Mouse (Mus musculus) liver, adult 10 weeks (tissue): Measurements from ENCODE around the gene 1700011L22Rik. TPM values are rescaled to one million over a fixed set of nuclear protein-coding genes. Genes with fewer than 3 reads are reported as not detected.

Experiments used
- polyA plus RNA-seq: library from polyadenylated mRNA; stranded (reverse); fragments of 350-450 nt; fragmentation: Illumina TruSeq; extraction: RNeasy Lipid Tissue Mini Kit (QIAGEN cat#74804); gene quantifications from one replicate; pipeline ENCODE4 v1.2.3, GENCODE M21; 2014; ENCODE audit warnings: low read depth, low replicate concordance

Gene 1700011L22Rik
- polyA plus RNA-seq: not detected

DNA sequence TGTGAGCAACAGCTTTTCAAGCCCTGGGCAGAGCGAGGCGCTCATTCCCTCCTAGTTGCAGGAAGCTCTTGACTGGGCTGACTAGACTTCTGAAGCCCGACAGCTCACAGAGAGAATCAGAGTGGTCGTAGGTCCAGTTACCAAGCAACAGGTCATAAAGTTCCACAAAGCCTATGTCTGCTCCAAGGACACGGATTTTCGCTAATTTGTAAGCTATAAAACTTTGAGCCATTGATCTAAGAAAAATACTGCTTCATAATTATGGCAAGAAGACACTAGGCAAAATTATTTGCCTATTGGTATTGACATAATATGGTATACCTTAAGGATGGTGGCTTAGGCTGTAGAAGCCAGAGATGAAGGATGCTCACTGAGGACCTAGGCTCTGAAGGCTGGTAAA lies at the start of gene 1700011L22Rik:
1700011L22Rik (minus strand) TSS at position 101 of the 400 bp plus-strand sequence.

DNA sequence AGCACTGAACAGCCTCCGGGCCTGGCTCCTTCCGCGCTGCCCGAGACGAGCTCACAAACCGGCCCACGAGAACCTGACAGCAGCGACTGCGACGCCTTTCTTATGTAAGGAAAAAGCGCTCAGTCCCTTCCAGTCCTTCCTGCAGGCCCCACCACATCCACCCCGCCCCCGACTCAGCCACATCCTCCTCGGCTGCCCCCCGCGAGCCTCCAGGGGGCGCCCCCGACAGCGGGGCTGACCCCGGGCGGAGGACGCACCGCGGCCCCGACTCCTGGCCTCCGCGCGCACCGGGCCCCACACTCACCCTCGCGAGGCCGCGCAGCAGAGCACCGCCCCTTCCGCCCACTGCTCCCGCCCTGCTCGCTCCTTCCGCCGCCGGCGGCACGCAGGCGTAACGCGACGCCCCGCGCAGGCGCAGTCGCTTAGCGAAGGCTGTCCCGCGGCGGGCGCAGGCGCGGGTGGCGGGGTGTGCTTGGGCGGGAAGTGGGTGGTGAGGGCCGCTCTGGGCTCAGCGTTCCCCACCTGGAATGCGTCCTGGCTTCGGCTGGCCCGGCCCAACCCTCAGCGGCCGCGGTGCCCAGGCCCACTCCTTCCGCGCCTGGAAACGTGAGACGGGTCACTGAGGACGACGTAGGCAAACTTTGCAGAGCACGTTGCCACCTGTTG lies 46.4 kb upstream of the 1700011L22Rik start, which contains the start of gene Mmaa:
Mmaa (minus strand) TSS at position 328 of the 666 bp plus-strand sequence.

Other genes starting within 250 kb of the 1700011L22Rik start
- 0.11 TPM for gene Zfp827, start 220.1 kb downstream of the 1700011L22Rik start, polyA plus RNA-seq
- gene Mmaa, start 46.4 kb upstream of the 1700011L22Rik start, polyA plus RNA-seq: 13.5 TPM
- gene Smad1, start 150.9 kb upstream of the 1700011L22Rik start, polyA plus RNA-seq: 11.4 TPM